Mouse (Mus musculus): ENCODE results near the gene Tbx2. TPM values are rescaled to one million over a fixed set of nuclear protein-coding genes. Genes with fewer than 3 reads are reported as not detected.

Tbx2 gene
- total and polyA plus RNA-seq, 3 experiments = 0.01 TPM; not detected in 2

DNA sequence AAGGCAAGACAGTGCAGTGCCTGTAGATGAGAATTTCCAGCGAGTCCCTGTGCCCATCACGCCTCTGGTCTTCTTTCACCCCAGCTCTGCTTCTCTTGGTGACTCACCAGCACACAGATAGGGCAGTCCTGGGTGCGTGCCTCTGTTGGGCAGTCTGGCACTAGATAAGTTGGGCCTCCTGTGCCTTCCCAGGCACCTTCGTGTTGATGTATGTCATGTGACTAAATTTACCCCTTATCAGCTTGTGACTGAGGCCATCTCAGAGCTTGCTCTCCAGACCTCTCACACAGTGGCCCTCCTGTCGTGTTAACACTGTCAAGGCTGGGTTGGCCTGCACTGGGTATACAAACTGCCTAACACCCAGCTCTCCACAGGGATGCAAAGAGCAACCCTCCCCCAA lies 28.3 kb upstream of the Tbx2 start (continued):
- TF ChIP-seq NRF1 (IDR thresholded peaks at IDR 0.05; ENCODE audit: insufficient read depth, low read depth, low read length, poor library complexity, severe bottlenecking) (no peak), MAZ (IDR thresholded peaks at IDR 0.05; ENCODE audit: low read depth, low read length) (no peak), ZNF384 (IDR thresholded peaks at IDR 0.05; ENCODE audit: low read depth, low read length) (no peak), MEF2A (IDR thresholded peaks at IDR 0.05; ENCODE audit: extremely low read depth, insufficient replicate concordance, low read depth, low read length, poor library complexity, severe bottlenecking) (no peak), POLR2AphosphoS2 (IDR thresholded peaks at IDR 0.05; ENCODE audit: low read length) (no peak), MAX (IDR thresholded peaks at IDR 0.05; ENCODE audit: low read length) (peak; percentile 51; the same call in 1 of the 2 replicates), SIN3A (IDR thresholded peaks at IDR 0.05; ENCODE audit: low read length) (no peak)

DNA sequence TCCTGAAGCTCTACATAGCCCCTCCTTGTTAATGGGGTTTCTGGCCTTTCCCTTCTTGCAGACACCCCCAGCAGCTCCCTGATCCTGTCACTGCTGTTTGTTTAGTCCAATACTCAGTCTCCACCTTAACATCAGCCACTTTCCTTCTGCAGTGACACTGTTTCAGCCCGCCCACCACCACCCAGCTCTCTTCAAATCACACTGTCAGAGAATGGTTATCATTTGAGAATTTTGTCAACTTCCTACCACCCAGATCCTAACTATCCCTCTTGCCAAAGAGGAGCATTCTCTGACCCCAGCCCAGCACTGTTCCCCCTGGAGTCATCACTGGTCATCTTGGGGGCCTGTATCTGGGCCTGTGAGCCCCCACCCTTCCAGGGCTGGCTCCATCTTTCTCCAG lies 26.6 kb upstream of the Tbx2 start:
- peaks cover 5 to 11% of the 10 kb centered on the region in 2 experiments for H3K4me1 ChIP-seq (ENCODE audit: control insufficient read depth in 1 of 2, insufficient read depth in 2 of 2, low read length in 2 of 2)
- TF ChIP-seq BHLHE40 (IDR thresholded peaks at IDR 0.05; ENCODE audit: borderline replicate concordance, low read depth, low read length) (no peak), MAX (IDR thresholded peaks at IDR 0.05; ENCODE audit: low read length) (no peak), CHD2 (IDR thresholded peaks at IDR 0.05; ENCODE audit: low read length) (no peak), ZKSCAN1 (IDR thresholded peaks at IDR 0.05; ENCODE audit: low read depth, low read length) (no peak), MXI1 (IDR thresholded peaks at IDR 0.05; ENCODE audit: low read depth, low read length) (no peak), ELF1 (IDR thresholded peaks at IDR 0.05; ENCODE audit: low read depth, low read length) (no peak), TCF12 (IDR thresholded peaks at IDR 0.05; ENCODE audit: low read depth, low read length) (no peak), MYC (IDR thresholded peaks at IDR 0.05; ENCODE audit: low read depth, low read length) (no peak), MYB (IDR thresholded peaks at IDR 0.05; ENCODE audit: low read depth, low read length) (no peak), GATA1 (IDR thresholded peaks at IDR 0.05; ENCODE audit: low read depth, low read length) (no peak), POLR2A (IDR thresholded peaks at IDR 0.05; ENCODE audit: control insufficient read depth in 1 of 2, insufficient read depth in 1 of 2, low read depth in 1 of 2, low read length in 2 of 2, poor library complexity in 1 of 2) (no peak), NRF1 (IDR thresholded peaks at IDR 0.05; ENCODE audit: insufficient read depth, low read depth, low read length, poor library complexity, severe bottlenecking) (no peak), MAZ (IDR thresholded peaks at IDR 0.05; ENCODE audit: low read depth, low read length) (no peak), CHD1 (IDR thresholded peaks at IDR 0.05; ENCODE audit: low read depth, low read length) (no peak), KAT2A (conservative IDR thresholded peaks at IDR 0.05; ENCODE audit: low read depth, low read length) (no peak), POLR2AphosphoS5 (IDR thresholded peaks at IDR 0.05; ENCODE audit: borderline replicate concordance, low read depth, low read length) (no peak), USF2 (IDR thresholded peaks at IDR 0.05; ENCODE audit: borderline replicate concordance in 1 of 2, insufficient read depth in 1 of 2, low read depth in 1 of 2, low read length in 2 of 2) (no peak), GABPA (IDR thresholded peaks at IDR 0.05; ENCODE audit: low read depth, low read length) (no peak)
- no peak overlapping the region for H3K4me3 ChIP-seq (ENCODE audit: control insufficient read depth in 1 of 2, insufficient read depth in 1 of 2, low read depth in 2 of 2, low read length in 2 of 2)

More for the DNA sequence above, 26.6 kb upstream of the Tbx2 start:
- Histone ChIP-seq H3K36me3 (ENCODE audit: control insufficient read depth in 1 of 2, insufficient read depth in 2 of 2, low read length in 2 of 2) (peaks cover 0 to 9% of the 10 kb centered on the region in 2 experiments; a peak in 2 of 4 replicates), H3K9me3 (replicated peaks; ENCODE audit: insufficient read depth, low read length) (no peaks in the 10 kb centered on the region), H3K9ac (ENCODE audit: control insufficient read depth, low read depth, low read length, poor library complexity, severe bottlenecking) (no peak overlapping the region), H3K27ac (ENCODE audit: control insufficient read depth, low read depth, low read length) (no peak overlapping the region), H3K79me2 (ENCODE audit: control insufficient read depth, insufficient read depth, low read length, poor library complexity) (no peaks in the 10 kb centered on the region), H3K27me3 (ENCODE audit: control insufficient read depth in 1 of 2, insufficient read depth in 2 of 2, low read length in 2 of 2) (no peaks in the 10 kb centered on the region)
- no peak for DNase-seq (ENCODE audit: low read depth, low spot score)

Data from MEL (cell line).